Mouse (Mus musculus): ENCODE results near the gene Gm42688. TPM values are rescaled to one million over a fixed set of nuclear protein-coding genes. Genes with fewer than 3 reads are reported as not detected.

Gene Gm42688
- polyA plus RNA-seq, 1 experiment, result 10.0 TPM

DNA sequence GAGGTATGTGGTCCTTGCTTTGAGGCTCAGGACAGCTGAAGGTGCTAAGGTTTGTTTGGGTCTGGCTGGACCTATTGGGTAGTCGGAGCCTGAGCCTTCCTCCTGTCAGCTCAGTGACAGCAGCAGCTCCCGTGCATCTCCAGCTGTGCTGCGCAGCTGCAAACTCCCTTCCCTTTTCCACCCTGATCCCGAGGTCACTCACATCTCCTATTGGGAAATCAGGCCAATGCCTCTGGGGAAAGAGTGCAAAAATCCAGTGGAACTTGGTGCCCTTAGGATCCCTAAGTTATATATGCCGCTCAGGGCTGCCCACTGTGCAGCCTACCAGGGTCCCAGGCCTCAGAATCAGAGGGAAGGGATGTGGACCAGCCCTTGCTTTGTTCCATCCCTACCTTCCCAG is 17.9 kb upstream of the Gm42688 start:
- Histone ChIP-seq H3K27me3 (ENCODE audit: control insufficient read depth, insufficient read depth, low read length) (no peaks in the 10 kb centered on the region; the same call in 1 of the 2 replicates), H3K27ac (ENCODE audit: control insufficient read depth, insufficient read depth, low read depth, low read length) (no peak overlapping the region), H3K4me1 (ENCODE audit: control insufficient read depth, insufficient read depth, low read length) (peaks cover 16% of the 10 kb centered on the region)

GRCm38 (mm10) chr6:83084477-83084876 is 16.9 kb upstream of the Gm42688 start:
- Histone ChIP-seq H3K27me3 (ENCODE audit: control insufficient read depth, insufficient read depth, low read length) (no peaks in the 10 kb centered on the region; the same call in 1 of the 2 replicates), H3K4me1 (ENCODE audit: control insufficient read depth, insufficient read depth, low read length) (peaks cover 12% of the 10 kb centered on the region), H3K27ac (ENCODE audit: control insufficient read depth, insufficient read depth, low read depth, low read length) (no peak overlapping the region), H3K36me3 (ENCODE audit: control insufficient read depth, insufficient read depth, low read length) (no peaks in the 10 kb centered on the region; the same call in 1 of the 2 replicates), H3K4me3 (ENCODE audit: control insufficient read depth, low read depth, low read length) (no peak overlapping the region)
- TF ChIP-seq CTCF (IDR thresholded peaks at IDR 0.05; ENCODE audit: control insufficient read depth, insufficient read depth, insufficient replicate concordance, low read depth, low read length), result no peak
- TF ChIP-seq POLR2A (IDR thresholded peaks at IDR 0.05; ENCODE audit: control insufficient read depth, low read depth, low read length), result no peak

More for the DNA sequence above, 17.9 kb upstream of the Gm42688 start:
- H3K36me3 ChIP-seq (ENCODE audit: control insufficient read depth, insufficient read depth, low read length), result no peaks in the 10 kb centered on the region; the same call in 1 of the 2 replicates
- no peak overlapping the region for H3K4me3 ChIP-seq (ENCODE audit: control insufficient read depth, low read depth, low read length)
- no peak for TF ChIP-seq CTCF (IDR thresholded peaks at IDR 0.05; ENCODE audit: control insufficient read depth, insufficient read depth, insufficient replicate concordance, low read depth, low read length)
- no peak for TF ChIP-seq POLR2A (IDR thresholded peaks at IDR 0.05; ENCODE audit: control insufficient read depth, low read depth, low read length)

DNA sequence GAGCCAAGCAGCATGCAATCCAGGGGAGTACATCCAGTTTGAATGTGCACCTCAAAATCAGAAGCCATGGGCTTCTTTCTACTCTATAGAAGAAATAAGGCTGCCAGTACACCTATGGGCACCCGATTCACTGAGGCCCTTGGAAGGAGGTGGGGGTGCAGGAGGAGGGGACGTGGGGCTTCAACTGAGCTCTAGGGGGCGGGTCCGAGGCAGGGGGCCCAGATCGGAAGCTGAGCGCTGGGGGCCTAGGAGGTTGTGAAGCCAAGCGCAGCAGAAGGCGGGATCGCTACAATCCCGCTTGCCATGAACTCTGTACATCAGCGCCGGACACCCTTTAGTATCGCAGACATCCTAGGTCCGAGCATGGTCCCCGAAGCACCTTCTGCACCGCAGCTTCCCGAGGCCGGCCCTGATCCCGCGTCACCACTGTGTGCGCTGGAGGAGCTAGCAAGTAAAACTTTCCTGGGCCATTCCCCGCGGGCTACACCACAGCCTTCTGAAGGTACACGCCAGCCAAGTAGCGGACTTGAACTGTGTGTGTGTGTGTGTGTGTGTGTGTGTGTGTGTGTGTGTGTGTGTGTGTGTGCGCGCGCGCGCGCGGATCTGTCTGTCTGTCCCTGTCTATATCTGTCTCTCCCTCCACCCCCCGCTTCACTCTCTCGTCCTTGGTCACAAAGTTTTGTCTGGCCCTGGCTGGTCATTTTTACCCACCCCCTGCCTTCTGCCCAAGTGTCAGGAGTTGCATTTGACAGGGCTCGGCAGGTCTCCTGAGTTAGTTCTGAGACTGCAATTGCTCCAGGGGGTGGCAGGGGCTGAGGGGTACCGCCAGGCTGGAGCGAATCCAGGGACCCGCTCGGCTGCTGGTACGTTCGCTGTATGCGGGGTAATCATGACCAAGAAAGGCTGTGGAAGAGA is 15.0 kb upstream of the Gm42688 start, which contains the start of gene Lbx2:
TSS of gene Lbx2 (plus strand) at position 247 of the 915 bp plus-strand sequence.
- no peak within 1 kb of the TSS for H3K27ac ChIP-seq (ENCODE audit: control insufficient read depth, insufficient read depth, low read depth, low read length)
- peaks cover 12% of the 10 kb centered on the region for H3K4me1 ChIP-seq (ENCODE audit: control insufficient read depth, insufficient read depth, low read length)
- H3K27me3 ChIP-seq (ENCODE audit: control insufficient read depth, insufficient read depth, low read length), result no peaks in the 10 kb centered on the region; the same call in 1 of the 2 replicates
- no peak for TF ChIP-seq CTCF (IDR thresholded peaks at IDR 0.05; ENCODE audit: control insufficient read depth, insufficient read depth, insufficient replicate concordance, low read depth, low read length)
- TF ChIP-seq POLR2A (IDR thresholded peaks at IDR 0.05; ENCODE audit: control insufficient read depth, low read depth, low read length), result no peak
- peak within 1 kb of the TSS; percentile 42 for H3K4me3 ChIP-seq (ENCODE audit: control insufficient read depth, low read depth, low read length)
- H3K36me3 ChIP-seq (ENCODE audit: control insufficient read depth, insufficient read depth, low read length), result no peaks in the 10 kb centered on the region; the same call in 1 of the 2 replicates

GRCm38 (mm10) chr6:83087205-83087925 is 14.1 kb upstream of the Gm42688 start:
- no peaks in the 10 kb centered on the region; the same call in 1 of the 2 replicates for H3K27me3 ChIP-seq (ENCODE audit: control insufficient read depth, insufficient read depth, low read length)
- no peaks in the 10 kb centered on the region for H3K36me3 ChIP-seq (ENCODE audit: control insufficient read depth, insufficient read depth, low read length)
- no peak for TF ChIP-seq CTCF (IDR thresholded peaks at IDR 0.05; ENCODE audit: control insufficient read depth, insufficient read depth, insufficient replicate concordance, low read depth, low read length)
- TF ChIP-seq POLR2A (IDR thresholded peaks at IDR 0.05; ENCODE audit: control insufficient read depth, low read depth, low read length), result no peak
- peak overlapping the region; percentile 42 for H3K4me3 ChIP-seq (ENCODE audit: control insufficient read depth, low read depth, low read length)
- peaks cover 12% of the 10 kb centered on the region for H3K4me1 ChIP-seq (ENCODE audit: control insufficient read depth, insufficient read depth, low read length)
- no peak overlapping the region for H3K27ac ChIP-seq (ENCODE audit: control insufficient read depth, insufficient read depth, low read depth, low read length)

DNA sequence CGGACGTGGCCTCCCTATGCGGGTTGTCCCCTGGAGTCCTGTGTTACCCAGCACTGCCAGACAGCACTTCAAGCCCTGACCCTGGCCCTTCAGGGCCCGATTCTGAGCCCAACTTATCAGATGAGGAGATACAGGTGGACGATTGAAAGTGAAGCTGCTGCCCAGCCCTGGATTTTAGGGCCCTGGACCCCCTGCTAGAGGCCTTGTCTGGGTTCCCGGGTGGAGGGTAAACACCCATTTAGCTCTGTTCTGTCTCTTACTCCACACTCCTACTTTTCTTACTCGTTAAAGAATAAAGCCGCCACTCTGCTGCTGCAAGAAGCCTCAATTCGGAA is 13.5 kb upstream of the Gm42688 start:
- Histone ChIP-seq H3K36me3 (ENCODE audit: control insufficient read depth, insufficient read depth, low read length) (no peaks in the 10 kb centered on the region), H3K4me1 (ENCODE audit: control insufficient read depth, insufficient read depth, low read length) (peaks cover 12% of the 10 kb centered on the region), H3K27ac (ENCODE audit: control insufficient read depth, insufficient read depth, low read depth, low read length) (no peak overlapping the region), H3K27me3 (ENCODE audit: control insufficient read depth, insufficient read depth, low read length) (no peaks in the 10 kb centered on the region; the same call in 1 of the 2 replicates), H3K4me3 (ENCODE audit: control insufficient read depth, low read depth, low read length) (no peak overlapping the region; the same call in 1 of the 2 replicates)
- TF ChIP-seq POLR2A (IDR thresholded peaks at IDR 0.05; ENCODE audit: control insufficient read depth, low read depth, low read length), result no peak
- TF ChIP-seq CTCF (IDR thresholded peaks at IDR 0.05; ENCODE audit: control insufficient read depth, insufficient read depth, insufficient replicate concordance, low read depth, low read length), result no peak

- H3K27me3 ChIP-seq (ENCODE audit: control insufficient read depth, insufficient read depth, low read length), result no peaks in the 10 kb centered on the region; the same call in 1 of the 2 replicates
- H3K4me1 ChIP-seq (ENCODE audit: control insufficient read depth, insufficient read depth, low read length), result peaks cover 4% of the 10 kb centered on the region
- TF ChIP-seq CTCF (IDR thresholded peaks at IDR 0.05; ENCODE audit: control insufficient read depth, insufficient read depth, insufficient replicate concordance, low read depth, low read length) (no peak), POLR2A (IDR thresholded peaks at IDR 0.05; ENCODE audit: control insufficient read depth, low read depth, low read length) (no peak)
Observed at GRCm38 (mm10) chr6:83092416-83093127, 8.8 kb upstream of the Gm42688 start.

More at GRCm38 (mm10) chr6:83092416-83093127, 8.8 kb upstream of the Gm42688 start:
- H3K36me3 ChIP-seq (ENCODE audit: control insufficient read depth, insufficient read depth, low read length), result no peaks in the 10 kb centered on the region
- H3K4me3 ChIP-seq (ENCODE audit: control insufficient read depth, low read depth, low read length), result no peak overlapping the region
- no peak overlapping the region for H3K27ac ChIP-seq (ENCODE audit: control insufficient read depth, insufficient read depth, low read depth, low read length)
